Mouse (Mus musculus): ENCODE data around the gene Kitl. TPM values are rescaled to one million over a fixed set of nuclear protein-coding genes. Genes with fewer than 3 reads are reported as not detected.

The Kitl gene
- polyA plus RNA-seq, 1 experiment from 2014 or later = 7.5 TPM

DNA sequence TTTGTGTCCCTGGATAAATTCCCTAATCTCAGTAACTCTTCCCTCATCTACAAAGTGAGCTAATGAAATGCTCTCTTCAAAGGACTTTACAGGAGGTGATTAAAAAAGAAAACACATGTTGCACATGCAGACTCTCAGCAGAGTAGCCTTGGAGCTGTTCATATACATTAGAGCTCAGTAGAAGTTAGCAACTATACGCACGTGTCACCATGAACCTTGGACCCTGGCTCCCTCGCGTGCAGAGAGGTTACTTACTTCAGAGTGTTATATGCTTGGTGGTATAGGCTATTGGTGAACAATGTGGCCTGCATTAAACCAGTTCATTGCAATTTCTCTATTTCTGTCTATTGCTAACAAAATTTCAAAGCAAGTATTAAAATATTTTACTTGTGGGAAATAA lies 14.0 kb upstream of the Kitl start:
- no peaks in the 10 kb centered on the region for H3K36me3 ChIP-seq (ENCODE audit: control insufficient read depth, insufficient read depth, low read length)
- no peak overlapping the region for H3K4me2 ChIP-seq (ENCODE audit: low read depth, severe bottlenecking)
- DNase-seq (ENCODE audit: low spot score) = no peak
- no peak overlapping the region for H3K4me3 ChIP-seq (ENCODE audit: low read depth, low read length)
- no peak for ATAC-seq (ENCODE audit: insufficient number of reproducible peaks, low FRiP score, low TSS enrichment, low read depth)
- no peaks in the 10 kb centered on the region for H3K9me3 ChIP-seq (ENCODE audit: control insufficient read depth, low read length)
- 52% methylated on average over 4 of the region's 4 CpGs for WGBS
- H3K27ac ChIP-seq (replicated peaks; ENCODE audit: low read depth, low read length) = no peak overlapping the region
- no peaks in the 10 kb centered on the region for H3K27me3 ChIP-seq (ENCODE audit: control insufficient read depth, insufficient read depth, low read length)
- no peaks in the 10 kb centered on the region for H3K4me1 ChIP-seq (ENCODE audit: control insufficient read depth, insufficient read depth, low read length)
- H3K9ac ChIP-seq (ENCODE audit: low read length) = no peak overlapping the region

DNA sequence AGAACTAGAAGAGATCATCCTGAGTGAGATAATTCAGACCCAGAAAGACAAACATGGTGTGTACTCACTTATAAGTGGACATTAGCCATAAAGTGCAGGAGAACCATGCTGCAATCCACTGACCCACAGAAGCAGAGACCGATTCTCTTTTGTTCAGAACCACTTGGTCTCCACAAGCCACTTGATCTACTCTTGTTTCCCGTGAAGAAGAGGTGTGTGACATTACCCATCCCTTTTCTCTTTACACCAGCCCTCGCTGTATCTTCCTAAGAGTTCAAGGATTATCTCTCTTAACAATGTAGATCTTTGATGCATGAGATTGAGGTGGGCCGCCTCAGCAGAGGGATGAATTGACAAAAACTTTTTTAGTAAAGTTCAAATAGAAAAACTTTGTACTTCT lies 11.6 kb upstream of the Kitl start:
- WGBS = 92% methylated on average over 4 of the region's 4 CpGs
- DNase-seq (ENCODE audit: low spot score) (no peak), ATAC-seq (ENCODE audit: insufficient number of reproducible peaks, low FRiP score, low TSS enrichment, low read depth) (no peak)
- no peaks in the 10 kb centered on the region for H3K27me3 ChIP-seq (ENCODE audit: control insufficient read depth, insufficient read depth, low read length)
- H3K4me3 ChIP-seq (ENCODE audit: low read depth, low read length) = no peak overlapping the region
- no peak overlapping the region for H3K9ac ChIP-seq (ENCODE audit: low read length)
- H3K36me3 ChIP-seq (ENCODE audit: control insufficient read depth, insufficient read depth, low read length) = no peaks in the 10 kb centered on the region
- no peaks in the 10 kb centered on the region for H3K4me1 ChIP-seq (ENCODE audit: control insufficient read depth, insufficient read depth, low read length)
- H3K27ac ChIP-seq (replicated peaks; ENCODE audit: low read depth, low read length) = no peak overlapping the region
- no peaks in the 10 kb centered on the region for H3K9me3 ChIP-seq (ENCODE audit: control insufficient read depth, low read length)
- H3K4me2 ChIP-seq (ENCODE audit: low read depth, severe bottlenecking) = no peak overlapping the region

DNA sequence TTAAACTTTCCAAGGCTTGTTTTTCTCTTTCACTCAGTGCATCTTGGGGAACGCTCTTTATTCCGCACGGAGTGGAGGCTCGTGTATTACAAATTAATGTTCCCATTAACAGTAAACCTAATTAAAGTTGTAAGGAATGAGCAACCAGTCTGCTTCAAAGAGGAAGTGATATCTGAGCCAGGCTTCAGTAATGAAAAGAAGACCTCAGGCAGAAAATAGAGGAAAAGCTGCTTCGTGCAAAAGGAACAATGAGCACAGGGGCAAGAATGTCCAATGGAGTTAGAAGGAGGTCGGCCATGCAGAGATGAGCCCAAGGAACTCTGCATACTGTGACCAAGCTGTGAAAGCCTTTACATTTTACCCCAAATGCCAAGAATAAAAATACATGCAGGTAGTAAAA lies 5.7 kb upstream of the Kitl start:
- no peak for ATAC-seq (ENCODE audit: insufficient number of reproducible peaks, low FRiP score, low TSS enrichment, low read depth)
- 60% methylated on average over 6 of the region's 6 CpGs for WGBS

DNA sequence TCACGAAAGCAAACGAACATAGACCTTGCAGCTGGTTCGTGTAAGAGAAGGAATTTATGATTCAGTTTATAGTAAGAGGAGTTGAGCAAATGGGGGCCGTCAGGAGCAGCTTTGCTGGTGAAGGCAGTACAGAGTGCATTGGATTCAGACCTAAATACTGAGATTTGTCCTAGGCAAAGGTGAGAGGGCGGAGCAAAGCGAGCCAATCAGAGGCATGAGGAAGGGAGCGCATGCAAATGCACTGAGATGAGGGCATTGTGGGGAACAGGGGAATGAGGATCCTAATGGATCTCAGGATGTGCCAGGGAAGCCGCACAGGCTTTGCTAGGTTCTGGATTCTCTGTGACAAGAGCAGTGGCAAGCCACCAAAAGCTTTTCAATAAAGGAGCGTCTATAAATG lies 5.1 kb upstream of the Kitl start:
- no peak overlapping the region for H3K4me2 ChIP-seq (ENCODE audit: low read depth, severe bottlenecking)
- WGBS = 60% methylated on average over 9 of the region's 9 CpGs

More for the DNA sequence above, 5.7 kb upstream of the Kitl start:
- Histone ChIP-seq H3K4me3 (ENCODE audit: low read depth, low read length) (no peak overlapping the region), H3K27ac (replicated peaks; ENCODE audit: low read depth, low read length) (no peak overlapping the region), H3K36me3 (ENCODE audit: control insufficient read depth, insufficient read depth, low read length) (no peaks in the 10 kb centered on the region), H3K9me3 (ENCODE audit: control insufficient read depth, low read length) (no peaks in the 10 kb centered on the region), H3K27me3 (ENCODE audit: control insufficient read depth, insufficient read depth, low read length) (no peaks in the 10 kb centered on the region), H3K4me1 (ENCODE audit: control insufficient read depth, insufficient read depth, low read length) (no peaks in the 10 kb centered on the region), H3K9ac (ENCODE audit: low read length) (no peak overlapping the region), H3K4me2 (ENCODE audit: low read depth, severe bottlenecking) (no peak overlapping the region)
- DNase-seq (ENCODE audit: low spot score) = no peak

DNA sequence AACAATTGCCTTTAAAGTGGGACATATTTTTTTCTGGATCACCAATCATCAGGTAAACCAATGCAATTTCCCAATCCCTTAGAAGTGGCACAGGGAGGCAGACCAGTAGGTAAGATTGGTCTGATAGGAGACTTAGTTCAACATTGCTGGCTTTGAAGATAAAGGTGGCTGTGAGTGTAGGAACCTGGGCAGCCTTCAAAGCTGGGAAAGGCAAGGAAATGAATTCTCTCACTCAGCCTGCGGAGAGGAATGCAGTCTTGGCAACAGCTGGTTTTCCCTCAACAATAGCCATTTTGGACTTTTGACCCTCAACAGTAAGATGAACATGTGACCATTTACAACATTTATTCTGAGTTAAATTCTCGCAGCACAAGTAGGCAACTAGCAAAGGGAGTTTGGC lies 1.3 kb upstream of the Kitl start:
- H3K27ac ChIP-seq (replicated peaks; ENCODE audit: low read depth, low read length) = no peak overlapping the region
- 28% methylated on average over 2 of the region's 2 CpGs for WGBS

More for the DNA sequence above, 5.1 kb upstream of the Kitl start:
- Histone ChIP-seq H3K9ac (ENCODE audit: low read length) (no peak overlapping the region), H3K9me3 (ENCODE audit: control insufficient read depth, low read length) (no peaks in the 10 kb centered on the region), H3K27ac (replicated peaks; ENCODE audit: low read depth, low read length) (no peak overlapping the region), H3K4me1 (ENCODE audit: control insufficient read depth, insufficient read depth, low read length) (no peaks in the 10 kb centered on the region), H3K27me3 (ENCODE audit: control insufficient read depth, insufficient read depth, low read length) (no peaks in the 10 kb centered on the region), H3K4me3 (ENCODE audit: low read depth, low read length) (no peak overlapping the region), H3K36me3 (ENCODE audit: control insufficient read depth, insufficient read depth, low read length) (no peaks in the 10 kb centered on the region)
- ATAC-seq (ENCODE audit: insufficient number of reproducible peaks, low FRiP score, low TSS enrichment, low read depth) (no peak), DNase-seq (ENCODE audit: low spot score) (no peak)

DNA sequence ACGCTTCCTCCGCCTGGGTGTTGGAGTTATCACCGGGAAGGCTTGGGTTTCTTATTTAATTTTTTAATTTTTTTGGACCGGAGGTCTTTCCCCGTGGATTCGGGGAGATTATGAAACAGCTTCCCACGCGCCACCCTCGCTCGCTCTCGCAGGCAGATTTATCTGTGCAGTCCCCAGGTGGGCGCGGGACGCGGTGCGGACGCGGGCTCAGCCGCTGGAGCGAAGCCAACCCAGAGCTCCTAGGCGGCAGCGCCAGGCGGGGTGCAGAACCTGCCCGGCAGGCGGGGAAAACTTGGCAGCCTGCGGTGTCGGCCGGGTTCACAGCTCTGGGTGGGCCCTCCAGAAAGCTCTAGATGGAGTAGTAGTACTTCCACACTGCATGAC lies 888 bp downstream of the Kitl start:
- H3K4me1 ChIP-seq (ENCODE audit: control insufficient read depth, insufficient read depth, low read length) = no peaks in the 10 kb centered on the region
- DNase-seq (ENCODE audit: low spot score) = peak; percentile 64
- H3K27ac ChIP-seq (replicated peaks; ENCODE audit: low read depth, low read length) = no peak overlapping the region
- H3K4me3 ChIP-seq (ENCODE audit: low read depth, low read length) = peak overlapping the region; percentile 60
- WGBS = 0% methylated on average over 28 of the region's 28 CpGs
- H3K36me3 ChIP-seq (ENCODE audit: control insufficient read depth, insufficient read depth, low read length) = no peaks in the 10 kb centered on the region
- peak overlapping the region; percentile 99 for H3K4me2 ChIP-seq (ENCODE audit: low read depth, severe bottlenecking)
- H3K27me3 ChIP-seq (ENCODE audit: control insufficient read depth, insufficient read depth, low read length) = peaks cover 18% of the 10 kb centered on the region
- no peak overlapping the region for H3K9ac ChIP-seq (ENCODE audit: low read length)
- no peaks in the 10 kb centered on the region for H3K9me3 ChIP-seq (ENCODE audit: control insufficient read depth, low read length)
- ATAC-seq (ENCODE audit: insufficient number of reproducible peaks, low FRiP score, low TSS enrichment, low read depth) = no peak

More for the DNA sequence above, 1.3 kb upstream of the Kitl start:
- Histone ChIP-seq H3K4me1 (ENCODE audit: control insufficient read depth, insufficient read depth, low read length) (no peaks in the 10 kb centered on the region), H3K4me2 (ENCODE audit: low read depth, severe bottlenecking) (no peak overlapping the region), H3K4me3 (ENCODE audit: low read depth, low read length) (no peak overlapping the region), H3K9ac (ENCODE audit: low read length) (no peak overlapping the region), H3K36me3 (ENCODE audit: control insufficient read depth, insufficient read depth, low read length) (no peaks in the 10 kb centered on the region), H3K27me3 (ENCODE audit: control insufficient read depth, insufficient read depth, low read length) (peaks cover 18% of the 10 kb centered on the region), H3K9me3 (ENCODE audit: control insufficient read depth, low read length) (no peaks in the 10 kb centered on the region)
- ATAC-seq (ENCODE audit: insufficient number of reproducible peaks, low FRiP score, low TSS enrichment, low read depth) (no peak), DNase-seq (ENCODE audit: low spot score) (no peak)

DNA sequence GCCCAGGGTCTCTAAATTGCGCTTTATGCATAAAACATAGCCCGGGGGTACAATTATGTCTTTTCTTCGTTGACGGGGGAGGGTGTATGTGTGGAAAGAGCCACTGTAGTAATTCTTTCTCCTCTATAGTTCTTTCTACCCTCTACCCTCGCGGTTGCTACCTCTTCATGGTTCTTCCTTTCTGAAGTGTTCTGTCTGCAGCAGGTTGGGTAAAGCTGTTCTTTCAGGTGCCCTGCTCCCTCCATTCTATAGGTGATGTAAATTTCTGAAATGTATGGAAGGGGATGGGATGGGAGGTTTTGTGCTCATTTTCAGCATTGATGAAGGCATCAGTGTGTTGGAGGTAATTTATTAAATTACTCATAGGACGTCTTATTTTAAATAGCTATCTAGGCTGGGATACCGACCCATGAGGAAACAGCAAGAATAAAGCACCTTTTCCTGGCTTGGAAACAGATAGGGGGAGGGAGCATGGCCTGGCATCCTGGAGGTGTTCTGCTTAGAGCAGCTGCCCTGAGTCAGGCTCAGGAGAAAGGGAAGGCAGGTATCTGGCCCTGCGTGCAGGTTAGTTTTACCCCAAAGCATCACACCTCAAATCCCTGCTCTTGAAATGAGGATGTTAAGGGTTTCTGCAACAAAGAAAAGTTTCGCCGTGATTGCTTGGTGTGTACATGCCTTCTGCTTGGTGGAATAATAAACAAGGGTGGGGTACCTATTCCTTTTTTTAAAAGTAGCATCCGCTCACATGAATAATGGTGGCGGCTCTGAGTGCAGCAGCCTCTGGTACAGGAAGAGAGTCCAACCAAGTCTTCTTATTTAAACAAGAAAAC lies 1.7 kb downstream of the Kitl start:
- H3K4me3 ChIP-seq (ENCODE audit: low read depth, low read length) = no peak overlapping the region
- peaks cover 18% of the 10 kb centered on the region for H3K27me3 ChIP-seq (ENCODE audit: control insufficient read depth, insufficient read depth, low read length)
- H3K9me3 ChIP-seq (ENCODE audit: control insufficient read depth, low read length) = no peaks in the 10 kb centered on the region
- peak overlapping the region; percentile 99; the same call in 1 of the 2 replicates for H3K4me2 ChIP-seq (ENCODE audit: low read depth, severe bottlenecking)
- H3K36me3 ChIP-seq (ENCODE audit: control insufficient read depth, insufficient read depth, low read length) = no peaks in the 10 kb centered on the region
- H3K4me1 ChIP-seq (ENCODE audit: control insufficient read depth, insufficient read depth, low read length) = no peaks in the 10 kb centered on the region
- DNase-seq (ENCODE audit: low spot score) (no peak), ATAC-seq (ENCODE audit: insufficient number of reproducible peaks, low FRiP score, low TSS enrichment, low read depth) (no peak)
- H3K27ac ChIP-seq (replicated peaks; ENCODE audit: low read depth, low read length) = no peak overlapping the region
- no peak overlapping the region for H3K9ac ChIP-seq (ENCODE audit: low read length)
- 16% methylated on average over 13 of the region's 13 CpGs for WGBS

DNA sequence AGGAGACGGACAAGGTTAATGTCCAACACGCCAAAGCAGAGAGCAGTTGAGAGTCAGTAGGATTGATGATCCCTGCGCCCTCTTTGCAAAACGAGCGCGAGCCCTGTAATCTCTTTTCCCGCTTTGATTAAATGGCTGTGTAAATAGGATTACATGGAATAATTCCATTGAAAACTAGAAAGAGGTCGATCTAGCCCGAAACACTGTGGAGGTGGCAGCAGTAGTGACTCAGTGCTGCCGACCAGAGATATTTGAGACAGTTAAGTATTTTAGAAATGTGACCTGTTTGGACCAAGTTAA lies 2.3 kb downstream of the Kitl start:
- Histone ChIP-seq H3K36me3 (ENCODE audit: control insufficient read depth, insufficient read depth, low read length) (no peaks in the 10 kb centered on the region), H3K4me3 (ENCODE audit: low read depth, low read length) (no peak overlapping the region), H3K27me3 (ENCODE audit: control insufficient read depth, insufficient read depth, low read length) (peaks cover 18% of the 10 kb centered on the region), H3K27ac (replicated peaks; ENCODE audit: low read depth, low read length) (no peak overlapping the region), H3K4me1 (ENCODE audit: control insufficient read depth, insufficient read depth, low read length) (no peaks in the 10 kb centered on the region), H3K9me3 (ENCODE audit: control insufficient read depth, low read length) (no peaks in the 10 kb centered on the region), H3K4me2 (ENCODE audit: low read depth, severe bottlenecking) (0 out of 2 replicates have a peak overlapping the region, but pooled peaks have one; percentile 2), H3K9ac (ENCODE audit: low read length) (no peak overlapping the region)
- no peak for DNase-seq (ENCODE audit: low spot score)
- WGBS = 6% methylated on average over 10 of the region's 10 CpGs
- no peak for ATAC-seq (ENCODE audit: insufficient number of reproducible peaks, low FRiP score, low TSS enrichment, low read depth)

DNA sequence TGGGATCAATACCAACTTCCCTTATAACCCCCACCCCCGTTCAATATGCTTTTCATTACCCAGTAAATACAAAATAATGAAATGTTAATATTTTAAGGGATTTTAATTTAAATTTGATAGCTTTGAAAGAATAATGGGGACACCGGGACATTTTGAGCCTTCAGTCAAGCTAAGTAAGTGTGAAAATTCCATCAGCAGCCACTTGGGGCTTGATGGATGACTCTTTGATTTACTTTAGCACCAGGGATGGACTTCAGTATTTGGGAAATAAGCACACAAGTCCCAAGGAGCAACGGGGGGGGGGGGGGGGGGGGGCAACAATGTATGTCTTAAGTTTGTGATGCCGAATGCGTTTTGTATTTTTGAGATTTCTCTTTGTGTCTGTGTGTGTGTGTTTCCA lies 3.1 kb downstream of the Kitl start:
- WGBS = 26% methylated on average over 5 of the region's 5 CpGs
- Histone ChIP-seq H3K27me3 (ENCODE audit: control insufficient read depth, insufficient read depth, low read length) (peaks cover 18% of the 10 kb centered on the region), H3K9ac (ENCODE audit: low read length) (no peak overlapping the region), H3K27ac (replicated peaks; ENCODE audit: low read depth, low read length) (no peak overlapping the region), H3K4me3 (ENCODE audit: low read depth, low read length) (no peak overlapping the region), H3K4me2 (ENCODE audit: low read depth, severe bottlenecking) (no peak overlapping the region), H3K36me3 (ENCODE audit: control insufficient read depth, insufficient read depth, low read length) (no peaks in the 10 kb centered on the region), H3K4me1 (ENCODE audit: control insufficient read depth, insufficient read depth, low read length) (no peaks in the 10 kb centered on the region), H3K9me3 (ENCODE audit: control insufficient read depth, low read length) (no peaks in the 10 kb centered on the region)
- ATAC-seq (ENCODE audit: insufficient number of reproducible peaks, low FRiP score, low TSS enrichment, low read depth) (no peak), DNase-seq (ENCODE audit: low spot score) (no peak)
